Mouse (Mus musculus) cerebellum, adult 2 months (tissue): Measurements from ENCODE around the gene Fbxw8.

Source experiments
- CTCF ChIP-seq: fragments of 200-500 bp; IDR thresholded peaks from 2 replicates; pipeline ENCODE4 v1.5.1; 2011; ENCODE audit warnings: low read depth, mild to moderate bottlenecking, control low read depth, low read length, moderate library complexity, borderline replicate concordance; ENCODE audit not compliant: insufficient read depth
- POLR2A ChIP-seq: fragments of 200-500 bp; IDR thresholded peaks from 2 replicates; pipeline ENCODE4 v1.6.1; 2011; ENCODE audit warnings: low read length, control low read depth, borderline replicate concordance; ENCODE audit not compliant: insufficient read depth

DNA sequence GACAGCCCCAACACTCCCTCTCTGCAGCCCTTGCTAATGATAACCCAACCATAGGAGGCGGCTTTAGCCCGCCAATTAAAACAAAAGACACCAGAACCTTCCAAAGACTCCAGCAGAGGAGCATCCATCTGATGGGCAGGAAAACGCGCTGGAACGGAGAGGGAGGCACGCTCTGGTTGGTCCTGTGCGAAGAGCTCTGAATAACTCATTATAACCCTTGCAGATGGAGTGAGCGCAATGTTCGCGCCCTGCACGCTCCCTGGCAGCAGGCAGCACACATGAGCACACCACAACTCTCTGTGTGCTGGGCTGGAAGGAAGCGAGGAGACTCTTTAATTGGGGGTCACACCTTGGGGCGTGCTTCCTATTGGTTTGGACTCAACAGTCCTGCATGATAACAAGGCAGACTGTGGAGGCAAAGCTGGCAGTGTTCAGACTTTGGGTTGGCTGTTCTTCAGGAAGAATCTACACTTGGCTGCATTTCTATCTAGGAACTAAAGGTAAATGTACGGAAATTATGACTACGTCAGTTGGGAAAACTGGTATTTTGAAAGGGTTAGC, 82.0 kb downstream of the Fbxw8 start:
- TF ChIP-seq CTCF (no peak), POLR2A (no peak)
